Mouse (Mus musculus): Measurements from ENCODE around the gene Ctsd.

DNA sequence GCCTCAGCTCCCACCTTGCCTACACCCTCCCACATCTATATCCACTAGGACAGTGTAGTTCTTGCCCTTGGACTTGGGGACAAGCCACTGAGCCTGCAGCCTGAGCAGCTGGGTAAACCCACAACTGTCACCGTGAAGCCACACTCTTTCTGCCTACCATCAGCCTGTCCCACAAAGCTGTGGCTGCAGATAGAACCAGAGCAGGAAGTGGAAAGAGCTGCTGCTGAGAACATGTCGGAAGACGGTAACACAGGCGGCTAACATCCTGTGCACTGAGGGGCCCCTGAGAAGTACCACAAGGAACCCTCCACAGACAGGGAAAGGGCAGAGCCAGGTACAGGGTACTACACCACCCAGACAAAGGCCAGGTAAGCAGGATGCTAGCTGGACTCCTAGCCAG, 6.7 kb downstream of the Ctsd start:
- TF ChIP-seq CTCF (IDR thresholded peaks at IDR 0.05; ENCODE audit: low read depth), result no peak
- no peak for TF ChIP-seq EP300 (IDR thresholded peaks at IDR 0.05; ENCODE audit: low read depth)
